Mouse (Mus musculus) hindbrain, embryonic 14.5 days (tissue): ENCODE measurements around the gene 2900011O08Rik. TPM values are rescaled to one million over a fixed set of nuclear protein-coding genes. Genes with fewer than 3 reads are reported as not detected.

Experiments
- ATAC-seq: fragments of 200-750 bp; cut with Nextera tagmentation; 2 replicates; pipeline ENCODE4 v1.8.0; 2017; ENCODE audit warnings: moderate number of reproducible peaks, mild to moderate bottlenecking, moderate TSS enrichment, moderate library complexity; ENCODE audit not compliant: low FRiP score
- DNase-seq: peaks from one replicate; pipeline ENCODE4 v3.0.0-alpha.2; 2015; ENCODE audit warnings: low spot score
- H3K27ac ChIP-seq: fragments of 300-500 bp; sonication (generic); 2 replicates; pipeline ENCODE4 v1.5.1; 2014; ENCODE audit warnings: mild to moderate bottlenecking, moderate library complexity
- H3K27me3 ChIP-seq: fragments of 300-500 bp; sonication (generic); 2 replicates; pipeline ENCODE4 v1.6.1; 2014; ENCODE audit warnings: mild to moderate bottlenecking, low read length, mixed read lengths; ENCODE audit not compliant: control insufficient read depth, insufficient read depth
- H3K36me3 ChIP-seq: fragments of 300-500 bp; sonication (generic); replicated peaks from 2 replicates; pipeline ENCODE4 v1.6.1; 2014; ENCODE audit not compliant: control insufficient read depth, insufficient read depth
- H3K4me1 ChIP-seq: fragments of 300-500 bp; sonication (generic); replicated peaks from 2 replicates; pipeline ENCODE4 v1.6.1; 2014; ENCODE audit warnings: antibody characterized with exemption, low read length, mixed read lengths; ENCODE audit not compliant: control insufficient read depth, insufficient read depth
- H3K4me2 ChIP-seq: fragments of 300-500 bp; sonication (generic); replicated peaks from 2 replicates; pipeline ENCODE4 v1.6.1; 2014; ENCODE audit warnings: mild to moderate bottlenecking, moderate library complexity
- H3K4me3 ChIP-seq: fragments of 300-500 bp; sonication (generic); replicated peaks from 2 replicates; pipeline ENCODE4 v1.5.1; 2014; ENCODE audit warnings: mild to moderate bottlenecking, low read length
- H3K9ac ChIP-seq: fragments of 300-500 bp; sonication (generic); 2 replicates; pipeline ENCODE4 v1.6.1; 2014
- H3K9me3 ChIP-seq: fragments of 300-500 bp; sonication (generic); 2 replicates; pipeline ENCODE4 v1.6.1; 2016; ENCODE audit warnings: low read length; ENCODE audit not compliant: control insufficient read depth
- WGBS: fragments of 180-500 bp; shearing (Covaris S2); extraction: QIAGEN DNeasy Blood & Tissue Kit; methylation state at CpG from one replicate; pipeline ENCODE4 v1.1.7; 2014; 5-methylcytosine and 5-hydroxymethylcytosine counted together
- polyA plus RNA-seq: library from polyadenylated mRNA; unstranded; fragments of >200 nt; fragmentation: Nextera tagmentation; extraction: Ambion mirVana; gene quantifications from 2 replicates; pipeline ENCODE4 v1.2.1, GENCODE M21; 2014

2900011O08Rik gene
- polyA plus RNA-seq, 1 experiment from 2014 or later, result 177 TPM

DNA sequence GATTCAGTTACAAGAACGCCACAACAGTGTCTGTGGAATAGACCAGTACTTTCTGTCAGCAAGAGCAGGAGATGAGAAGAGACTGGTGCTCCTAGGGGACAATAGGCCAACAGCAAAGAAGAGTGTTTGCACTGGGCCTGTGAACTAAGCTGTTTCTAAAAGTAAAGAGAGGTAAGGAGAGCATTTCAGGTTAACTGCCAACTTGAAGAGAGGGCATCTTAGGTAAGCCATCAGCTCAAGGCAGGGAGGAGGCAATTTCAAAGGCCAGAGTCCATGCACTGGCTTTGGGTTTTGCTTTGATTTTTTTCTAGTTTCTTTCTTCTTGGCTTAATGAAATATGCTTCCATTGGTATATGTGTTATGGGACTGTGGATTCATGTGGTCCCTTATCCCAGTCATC is 7.7 kb downstream of the 2900011O08Rik start:
- H3K27ac ChIP-seq, result no peak overlapping the region
- H3K9ac ChIP-seq, result no peak overlapping the region
- H3K4me3 ChIP-seq, result no peak overlapping the region
- 93% methylated on average over 1 of the region's 1 CpGs for WGBS
- no peak for DNase-seq
- ATAC-seq, result no peak
- H3K27me3 ChIP-seq, result no peaks in the 10 kb centered on the region
- H3K9me3 ChIP-seq, result no peaks in the 10 kb centered on the region
- 0 out of 2 replicates have a peak, but pooled peaks cover 3% of the 10 kb centered on the region for H3K4me1 ChIP-seq
- H3K4me2 ChIP-seq, result no peak overlapping the region
- H3K36me3 ChIP-seq, result no peaks in the 10 kb centered on the region; the same call in 1 of the 2 replicates

GRCm38 (mm10) chr16:13994502-13994901 is 8.1 kb downstream of the 2900011O08Rik start:
- WGBS, result 82% methylated on average over 1 of the region's 1 CpGs
- H3K4me2 ChIP-seq, result no peak overlapping the region

GRCm38 (mm10) chr16:14003386-14004130 is 17.2 kb downstream of the 2900011O08Rik start:
- Histone ChIP-seq H3K36me3 (no peaks in the 10 kb centered on the region; the same call in 1 of the 2 replicates), H3K4me3 (no peak overlapping the region)
- WGBS, result 71% methylated on average over 8 of the region's 8 CpGs

More at GRCm38 (mm10) chr16:13994502-13994901, 8.1 kb downstream of the 2900011O08Rik start:
- no peak overlapping the region for H3K9ac ChIP-seq
- no peak overlapping the region for H3K4me3 ChIP-seq
- H3K36me3 ChIP-seq, result no peaks in the 10 kb centered on the region; the same call in 1 of the 2 replicates
- no peak for DNase-seq
- H3K9me3 ChIP-seq, result no peaks in the 10 kb centered on the region
- ATAC-seq, result no peak
- H3K4me1 ChIP-seq, result no peaks in the 10 kb centered on the region
- H3K27me3 ChIP-seq, result no peaks in the 10 kb centered on the region
- no peak overlapping the region for H3K27ac ChIP-seq

GRCm38 (mm10) chr16:14004170-14004569 is 17.8 kb downstream of the 2900011O08Rik start:
- H3K27me3 ChIP-seq, result no peaks in the 10 kb centered on the region
- H3K9ac ChIP-seq, result no peak overlapping the region
- WGBS, result 18% methylated on average over 3 of the region's 3 CpGs
- no peaks in the 10 kb centered on the region for H3K4me1 ChIP-seq
- ATAC-seq, result peak; percentile 70
- no peak overlapping the region for H3K4me2 ChIP-seq
- no peak for DNase-seq
- no peaks in the 10 kb centered on the region for H3K9me3 ChIP-seq
- no peak overlapping the region for H3K4me3 ChIP-seq
- H3K36me3 ChIP-seq, result no peaks in the 10 kb centered on the region; the same call in 1 of the 2 replicates
- H3K27ac ChIP-seq, result no peak overlapping the region

More at GRCm38 (mm10) chr16:14003386-14004130, 17.2 kb downstream of the 2900011O08Rik start:
- Histone ChIP-seq H3K27me3 (no peaks in the 10 kb centered on the region), H3K27ac (no peak overlapping the region), H3K9ac (no peak overlapping the region), H3K4me1 (no peaks in the 10 kb centered on the region), H3K9me3 (no peaks in the 10 kb centered on the region), H3K4me2 (no peak overlapping the region)
- DNase-seq, result no peak
- no peak for ATAC-seq

DNA sequence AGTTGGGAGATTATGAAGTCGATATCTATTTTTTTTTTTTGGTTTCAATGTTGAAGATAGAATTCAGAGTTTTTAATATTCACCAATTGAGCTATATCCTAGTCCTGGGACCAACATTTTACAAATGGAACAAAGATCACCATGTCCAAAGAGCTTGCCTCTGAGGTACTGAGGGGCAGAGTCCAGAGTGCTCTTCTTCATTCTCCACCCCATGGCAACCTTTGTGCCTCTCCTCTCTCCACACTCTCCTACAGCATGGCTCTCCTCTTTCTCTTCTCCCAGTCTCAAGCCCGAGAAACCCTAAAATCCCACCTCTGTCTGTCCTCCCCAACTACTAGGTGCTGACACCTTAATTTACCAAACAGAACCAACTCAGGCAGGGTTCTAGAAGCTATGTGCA is 18.3 kb downstream of the 2900011O08Rik start:
- no peaks in the 10 kb centered on the region for H3K9me3 ChIP-seq
- H3K27ac ChIP-seq, result no peak overlapping the region
- DNase-seq (no peak), ATAC-seq (no peak)
- no peaks in the 10 kb centered on the region for H3K4me1 ChIP-seq
- H3K36me3 ChIP-seq, result no peaks in the 10 kb centered on the region; the same call in 1 of the 2 replicates
- WGBS, result 88% methylated on average over 2 of the region's 2 CpGs
- no peak overlapping the region for H3K4me3 ChIP-seq
- no peaks in the 10 kb centered on the region for H3K27me3 ChIP-seq
- H3K9ac ChIP-seq, result no peak overlapping the region
- no peak overlapping the region for H3K4me2 ChIP-seq

GRCm38 (mm10) chr16:14005266-14005665 is 18.9 kb downstream of the 2900011O08Rik start:
- ATAC-seq (no peak), DNase-seq (no peak)
- no peak overlapping the region for H3K27ac ChIP-seq
- H3K4me3 ChIP-seq, result no peak overlapping the region
- no peaks in the 10 kb centered on the region for H3K9me3 ChIP-seq
- no peaks in the 10 kb centered on the region; the same call in 1 of the 2 replicates for H3K36me3 ChIP-seq
- H3K9ac ChIP-seq, result no peak overlapping the region
- H3K27me3 ChIP-seq, result no peaks in the 10 kb centered on the region
- 88% methylated on average over 4 of the region's 4 CpGs for WGBS
- no peak overlapping the region for H3K4me2 ChIP-seq
- no peaks in the 10 kb centered on the region for H3K4me1 ChIP-seq

DNA sequence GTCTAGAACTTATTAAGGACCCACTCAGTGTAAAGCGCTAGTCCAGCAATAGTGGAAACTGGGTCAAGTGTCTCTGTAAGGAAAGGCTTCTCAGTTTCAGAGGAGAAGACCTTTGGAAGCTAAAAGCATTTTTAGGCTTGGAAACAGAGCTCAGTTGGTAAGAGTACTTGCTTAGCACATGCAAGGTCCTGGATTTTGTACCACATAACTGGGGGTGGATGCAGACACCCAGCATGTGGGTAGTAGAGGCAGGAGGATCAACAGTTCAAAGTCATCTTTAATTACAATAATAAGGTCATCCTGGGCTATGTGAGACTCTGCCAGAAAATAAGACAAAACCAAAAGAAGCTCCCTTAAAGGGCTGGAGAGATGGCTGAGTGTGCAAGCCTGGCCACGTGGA is 21.7 kb downstream of the 2900011O08Rik start:
- no peak overlapping the region for H3K27ac ChIP-seq
- H3K9ac ChIP-seq, result no peak overlapping the region
- whole genome bisulfite sequencing, result 80% methylated on average over 2 of the region's 2 CpGs
- H3K4me2 ChIP-seq, result no peak overlapping the region
- H3K9me3 ChIP-seq, result no peaks in the 10 kb centered on the region
- no peaks in the 10 kb centered on the region for H3K27me3 ChIP-seq
- ATAC-seq, result no peak
- peaks cover 3% of the 10 kb centered on the region; the same call in 1 of the 2 replicates for H3K36me3 ChIP-seq
- no peak overlapping the region for H3K4me3 ChIP-seq
- no peak for DNase-seq
- no peaks in the 10 kb centered on the region for H3K4me1 ChIP-seq

- DNase-seq (no peak), ATAC-seq (no peak)
- no peaks in the 10 kb centered on the region for H3K27me3 ChIP-seq
- H3K27ac ChIP-seq, result no peak overlapping the region
- H3K36me3 ChIP-seq, result peaks cover 3% of the 10 kb centered on the region; the same call in 1 of the 2 replicates
- no peaks in the 10 kb centered on the region for H3K9me3 ChIP-seq
- no peak overlapping the region for H3K9ac ChIP-seq
- no peaks in the 10 kb centered on the region for H3K4me1 ChIP-seq
- H3K4me2 ChIP-seq, result no peak overlapping the region
- H3K4me3 ChIP-seq, result no peak overlapping the region
Measured at GRCm38 (mm10) chr16:14008708-14009107, 22.3 kb downstream of the 2900011O08Rik start.

DNA sequence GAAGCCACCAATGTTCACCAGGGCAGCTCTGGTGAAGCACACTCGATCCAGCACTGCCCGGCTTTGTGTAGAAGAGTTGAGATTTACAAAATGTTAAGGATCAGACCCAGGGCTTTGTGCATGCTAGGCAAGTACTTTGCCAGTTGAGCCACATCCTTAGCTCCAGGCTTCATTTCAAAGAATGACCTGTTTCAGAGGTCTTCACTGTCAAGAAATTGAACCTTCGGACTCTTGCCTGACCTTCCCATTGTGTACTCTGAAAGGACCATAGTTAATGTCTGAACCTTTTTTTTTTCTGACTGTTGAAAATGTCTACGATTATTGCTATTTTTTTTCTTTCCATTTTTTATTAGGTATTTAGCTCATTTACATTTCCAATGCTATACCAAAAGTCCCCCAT is 23.6 kb downstream of the 2900011O08Rik start:
- no peak for DNase-seq
- H3K9ac ChIP-seq, result no peak overlapping the region
- H3K4me2 ChIP-seq, result no peak overlapping the region
- H3K9me3 ChIP-seq, result no peaks in the 10 kb centered on the region
- H3K36me3 ChIP-seq, result peaks cover 3% of the 10 kb centered on the region; the same call in 1 of the 2 replicates
- 89% methylated on average over 4 of the region's 4 CpGs for WGBS
- H3K27ac ChIP-seq, result no peak overlapping the region
- no peak overlapping the region for H3K4me3 ChIP-seq
- ATAC-seq, result no peak
- H3K27me3 ChIP-seq, result no peaks in the 10 kb centered on the region
- H3K4me1 ChIP-seq, result no peaks in the 10 kb centered on the region
